Mouse (Mus musculus): ENCODE results near the gene Atl3.

- no peak for TF ChIP-seq CTCF (IDR thresholded peaks at IDR 0.05; ENCODE audit: low read depth, low read length)
- TF ChIP-seq GATA1 (IDR thresholded peaks at IDR 0.05; ENCODE audit: borderline replicate concordance, low read length) = no peak
- no peak for TF ChIP-seq TAL1 (conservative IDR thresholded peaks at IDR 0.05; ENCODE audit: low read depth, low read length)
- no peak for TF ChIP-seq GATA2 (IDR thresholded peaks at IDR 0.05; ENCODE audit: borderline replicate concordance, low read depth, low read length)
- TF ChIP-seq POLR2AphosphoS5 (IDR thresholded peaks at IDR 0.05; ENCODE audit: insufficient replicate concordance, low read depth, low read length) = no peak
Measured at GRCm38 (mm10) chr19:7458901-7459300, 34.9 kb upstream of the Atl3 start.

Measured in G1E (cell line).